Mouse (Mus musculus): Measurements from ENCODE around the gene Necap2.

Necap2 gene

DNA sequence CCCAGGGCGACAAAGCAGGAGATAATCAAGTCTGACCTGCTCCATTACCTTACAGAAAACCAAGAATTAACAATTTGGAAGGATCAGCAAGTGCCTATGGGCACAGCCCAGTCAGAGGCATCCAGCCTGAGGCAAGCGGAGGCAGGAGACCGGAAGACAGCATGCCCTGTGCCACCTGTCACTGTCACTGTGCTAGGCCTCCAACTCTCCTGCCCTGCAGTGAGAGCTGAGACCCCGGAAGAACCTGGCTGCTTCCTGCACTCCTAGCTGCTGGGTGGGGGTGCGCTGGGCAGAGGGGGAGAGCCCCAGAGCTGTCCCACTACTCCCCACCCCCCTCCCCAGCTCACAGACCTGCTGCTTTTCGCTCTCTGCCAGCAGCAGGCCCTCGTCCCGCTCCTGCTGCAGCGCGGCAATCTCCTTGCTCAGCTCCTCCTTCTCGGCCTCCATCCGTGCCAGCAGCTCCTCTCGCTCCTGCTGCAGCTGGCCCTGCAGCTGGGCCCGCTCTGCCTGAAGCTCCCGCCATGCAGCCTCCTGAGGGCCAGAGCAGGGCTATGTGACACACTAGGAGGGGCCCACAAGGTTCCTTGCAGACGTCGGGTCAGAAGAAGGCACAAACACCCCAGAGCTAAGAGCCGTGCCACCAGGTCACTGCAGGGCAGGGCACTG is 47.5 kb downstream of the Necap2 start:
- DNase-seq: no peak

GRCm38 (mm10) chr4:141024992-141025391 is 53.2 kb downstream of the Necap2 start:
- no peak for DNase-seq

DNA sequence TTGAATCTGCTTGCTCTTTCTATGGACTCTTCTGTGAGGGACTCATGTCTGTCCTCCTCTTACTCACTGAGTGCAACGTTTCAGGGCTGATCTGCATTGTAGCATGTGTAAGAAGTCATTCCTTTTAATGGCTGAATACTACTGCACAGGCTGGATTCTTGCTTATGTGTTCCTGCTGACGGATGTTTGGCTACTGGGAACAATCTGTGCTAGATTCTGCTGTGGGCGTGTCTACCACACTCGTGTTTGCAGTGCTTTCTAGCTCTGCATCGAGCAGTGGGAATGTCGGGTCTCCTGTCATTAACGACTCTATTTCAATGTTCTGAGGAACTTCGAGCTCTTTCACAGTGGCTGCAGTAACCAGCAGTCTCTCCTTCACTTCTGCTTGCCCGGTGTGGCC is 54.1 kb downstream of the Necap2 start:
- no peak for DNase-seq

GRCm38 (mm10) chr4:141021614-141021929 is 56.6 kb downstream of the Necap2 start:
- peak in 1 of 2 experiments; percentile 53 for DNase-seq

- peak; percentile 85 to 93 for DNase-seq
Measured at GRCm38 (mm10) chr4:141020811-141021613, 57.1 kb downstream of the Necap2 start.

DNA sequence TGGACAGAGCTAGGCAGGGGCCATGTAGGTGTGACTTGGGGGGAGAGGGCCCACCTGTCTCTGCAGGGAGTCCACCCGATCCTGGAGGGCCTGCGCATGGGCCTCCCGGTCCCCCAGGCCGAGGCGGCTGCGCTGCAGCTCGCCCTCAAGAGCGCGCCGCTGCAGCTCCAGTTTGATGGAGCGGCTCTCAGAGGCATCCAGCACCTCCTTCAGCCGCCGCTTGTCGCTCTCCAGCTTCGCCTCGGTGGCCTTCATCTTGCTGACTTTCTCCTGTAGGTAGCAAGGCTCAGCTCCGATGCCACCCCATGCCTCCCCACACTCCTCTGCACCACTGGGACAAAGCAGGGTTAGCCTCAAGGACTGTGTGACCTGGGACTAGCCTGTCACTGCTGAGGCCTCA is 57.9 kb downstream of the Necap2 start:
- no peak for DNase-seq

DNA sequence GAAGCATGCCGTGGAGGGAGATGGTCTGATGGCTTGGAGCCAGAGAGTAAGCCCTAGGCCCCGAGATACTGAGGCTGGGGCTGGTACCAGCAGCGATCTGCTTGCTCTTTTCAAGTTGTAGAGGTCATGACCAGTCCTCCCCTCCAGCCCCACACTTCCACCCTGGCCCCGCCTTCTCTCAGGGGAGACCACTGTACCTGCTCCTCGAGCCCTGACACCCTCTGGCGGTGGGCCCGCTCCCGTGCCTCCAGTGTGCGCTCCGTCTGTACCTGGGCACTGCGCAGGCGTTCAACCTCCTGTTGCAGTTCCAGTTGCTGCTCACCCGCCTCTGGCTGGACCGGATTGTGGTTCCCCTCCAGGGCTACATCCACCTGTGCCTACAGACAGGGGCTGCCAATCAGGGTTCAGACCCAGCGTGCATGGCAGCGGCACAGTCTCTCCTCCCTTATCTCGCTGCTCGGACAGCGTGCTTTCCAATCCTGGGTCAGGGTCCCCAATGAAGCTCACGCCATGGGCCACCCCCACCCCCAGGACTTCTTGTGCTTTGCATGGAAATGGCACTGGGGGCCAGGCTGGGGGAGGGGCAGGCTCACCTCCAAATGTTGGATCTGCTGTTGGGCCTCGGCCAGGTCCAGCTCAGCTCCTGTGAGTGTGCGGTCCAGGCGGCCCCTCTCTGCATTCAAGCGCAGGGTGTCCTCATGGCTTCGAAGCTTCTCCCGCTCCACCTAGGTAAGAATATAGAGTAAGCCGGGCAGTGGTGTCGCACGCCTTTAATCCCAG is 60.3 kb downstream of the Necap2 start:
- no peak for DNase-seq
